Mouse (Mus musculus) embryonic facial prominence, embryonic 10.5 days (tissue): ENCODE data around the gene Guk1. TPM values are rescaled to one million over a fixed set of nuclear protein-coding genes. Genes with fewer than 3 reads are reported as not detected.
A peak's percentile ranks its signal among the peaks of the same experiment; 100 is the strongest.

Experiments used
- DNase-seq: peaks from one replicate; pipeline ENCODE4 v3.0.0-alpha.2; 2017; ENCODE audit warnings: low spot score
- H3K27ac ChIP-seq: fragments of 300-500 bp; sonication (generic); replicated peaks from 2 replicates; pipeline ENCODE4 v1.5.1; 2016; ENCODE audit warnings: mild to moderate bottlenecking
- H3K27me3 ChIP-seq: fragments of 300-500 bp; sonication (generic); replicated peaks from 2 replicates; pipeline ENCODE4 v1.6.1; 2016; ENCODE audit warnings: low read depth, mild to moderate bottlenecking; ENCODE audit not compliant: poor library complexity, severe bottlenecking
- H3K36me3 ChIP-seq: fragments of 300-500 bp; sonication (generic); replicated peaks from 2 replicates; pipeline ENCODE4 v1.6.1; 2016; ENCODE audit warnings: mild to moderate bottlenecking, moderate library complexity
- H3K4me1 ChIP-seq: fragments of 300-500 bp; sonication (generic); 2 replicates; pipeline ENCODE4 v1.6.1; 2016
- H3K4me3 ChIP-seq: fragments of 300-500 bp; sonication (generic); 2 replicates; pipeline ENCODE4 v1.5.1; 2016; ENCODE audit warnings: mild to moderate bottlenecking, moderate library complexity
- H3K9me3 ChIP-seq: fragments of 300-500 bp; sonication (generic); 2 replicates; pipeline ENCODE4 v1.6.1; 2016; ENCODE audit warnings: mild to moderate bottlenecking
- WGBS: fragments of 180-500 bp; shearing (Covaris S2); methylation state at CpG from one replicate; pipeline ENCODE4 v1.1.7; 2016; 5-methylcytosine and 5-hydroxymethylcytosine counted together
- polyA plus RNA-seq: library from polyadenylated mRNA; unstranded; fragments of >200 nt; fragmentation: Nextera tagmentation; extraction: Ambion mirVana; gene quantifications from 2 replicates; pipeline ENCODE4 v1.2.1, GENCODE M21; 2016

Gene Guk1
- polyA plus RNA-seq, 1 experiment from 2014 or later: 133 TPM

- Histone ChIP-seq H3K4me1 (peaks cover 23% of the 10 kb centered on the region), H3K4me3 (peak within 1 kb of the TSS; percentile 77), H3K27me3 (no peaks in the 10 kb centered on the region), H3K9me3 (no peaks in the 10 kb centered on the region), H3K36me3 (peaks cover 81% of the 10 kb centered on the region), H3K27ac (peak within 1 kb of the TSS; percentile 87)
- peak; percentile 97 for DNase-seq
- WGBS: under 1% methylated on average over 67 of the region's 67 CpGs
Observed at GRCm38 (mm10) chr11:59208153-59208831, 16.3 kb upstream of the Guk1 start, which contains the start of gene 2310033P09Rik. 2310033P09Rik (plus strand) TSS chr11:59208321.

- H3K9me3 ChIP-seq: no peaks in the 10 kb centered on the region
- peak; percentile 97 for DNase-seq
- peaks cover 17% of the 10 kb centered on the region for H3K4me1 ChIP-seq
- WGBS: under 1% methylated on average over 63 of the region's 63 CpGs
- H3K27ac ChIP-seq: peak within 1 kb of the TSS; percentile 85
- peak within 1 kb of the TSS; percentile 83 for H3K4me3 ChIP-seq
- no peaks in the 10 kb centered on the region for H3K27me3 ChIP-seq
- peaks cover 53% of the 10 kb centered on the region for H3K36me3 ChIP-seq
Observed at GRCm38 (mm10) chr11:59202081-59202995, 10.3 kb upstream of the Guk1 start, which contains the start of gene Mrpl55. Mrpl55 (plus strand) TSS chr11:59202486.

- Histone ChIP-seq H3K4me3 (peak overlapping the region; percentile 83), H3K9me3 (no peaks in the 10 kb centered on the region), H3K27me3 (no peaks in the 10 kb centered on the region), H3K4me1 (peaks cover 17% of the 10 kb centered on the region), H3K27ac (peak overlapping the region; percentile 85), H3K36me3 (peaks cover 43% of the 10 kb centered on the region)
- 36% methylated on average over 16 of the region's 16 CpGs for WGBS
- no peak for DNase-seq
Observed at GRCm38 (mm10) chr11:59201216-59202002, 9.4 kb upstream of the Guk1 start.

- Histone ChIP-seq H3K4me3 (no peak overlapping the region), H3K27ac (no peak overlapping the region), H3K27me3 (no peaks in the 10 kb centered on the region), H3K4me1 (peaks cover 5% of the 10 kb centered on the region), H3K36me3 (peaks cover 18% of the 10 kb centered on the region), H3K9me3 (no peaks in the 10 kb centered on the region)
- DNase-seq: no peak
Observed at GRCm38 (mm10) chr11:59196230-59196629, 4.2 kb upstream of the Guk1 start.

- H3K4me3 ChIP-seq: peak overlapping the region; percentile 75
- peaks cover 9% of the 10 kb centered on the region for H3K36me3 ChIP-seq
- peak; percentile 93 for DNase-seq
- under 1% methylated on average over 59 of the region's 59 CpGs for WGBS
- no peaks in the 10 kb centered on the region for H3K9me3 ChIP-seq
- peaks cover 12% of the 10 kb centered on the region for H3K4me1 ChIP-seq
- no peaks in the 10 kb centered on the region for H3K27me3 ChIP-seq
- peak overlapping the region; percentile 87 for H3K27ac ChIP-seq
Observed at GRCm38 (mm10) chr11:59191231-59192058, 567 bp downstream of the Guk1 start.

- no peak overlapping the region for H3K4me3 ChIP-seq
- no peaks in the 10 kb centered on the region for H3K9me3 ChIP-seq
- H3K4me1 ChIP-seq: peaks cover 12% of the 10 kb centered on the region
- no peaks in the 10 kb centered on the region for H3K27me3 ChIP-seq
- no peak for DNase-seq
- no peak overlapping the region for H3K27ac ChIP-seq
- H3K36me3 ChIP-seq: peaks cover 47% of the 10 kb centered on the region
- WGBS: 88% methylated on average over 6 of the region's 6 CpGs
Observed at GRCm38 (mm10) chr11:59187706-59188105, 4.3 kb downstream of the Guk1 start.

- no peaks in the 10 kb centered on the region for H3K9me3 ChIP-seq
- H3K27me3 ChIP-seq: 0 out of 2 replicates have a peak, but pooled peaks cover 10% of the 10 kb centered on the region
- H3K36me3 ChIP-seq: peaks cover 54% of the 10 kb centered on the region
- H3K4me3 ChIP-seq: no peak overlapping the region
- H3K4me1 ChIP-seq: peaks cover 5% of the 10 kb centered on the region; the same call in 1 of the 2 replicates
- H3K27ac ChIP-seq: no peak overlapping the region
- DNase-seq: no peak
- 81% methylated on average over 5 of the region's 5 CpGs for WGBS
Observed at GRCm38 (mm10) chr11:59185490-59185889, 6.5 kb downstream of the Guk1 start.

GRCm38 (mm10) chr11:59183821-59184220 lies 8.2 kb downstream of the Guk1 start:
- DNase-seq: peak; percentile 45

GRCm38 (mm10) chr11:59182864-59183331 lies 9.1 kb downstream of the Guk1 start, which contains the start of gene Gjc2:
Gjc2 (minus strand) TSS chr11:59183213.
- no peak for DNase-seq
- Histone ChIP-seq H3K4me1 (no peaks in the 10 kb centered on the region), H3K27me3 (peaks cover 35% of the 10 kb centered on the region), H3K4me3 (no peak within 1 kb of the TSS), H3K27ac (no peak within 1 kb of the TSS), H3K9me3 (no peaks in the 10 kb centered on the region), H3K36me3 (peaks cover 54% of the 10 kb centered on the region)
- 37% methylated on average over 3 of the region's 3 CpGs for WGBS

More at GRCm38 (mm10) chr11:59183821-59184220, 8.2 kb downstream of the Guk1 start:
- Histone ChIP-seq H3K27ac (no peak overlapping the region), H3K4me1 (no peaks in the 10 kb centered on the region), H3K9me3 (no peaks in the 10 kb centered on the region), H3K27me3 (peaks cover 26% of the 10 kb centered on the region), H3K36me3 (peaks cover 54% of the 10 kb centered on the region), H3K4me3 (no peak overlapping the region)
- 47% methylated on average over 3 of the region's 3 CpGs for WGBS

- peaks cover 89% of the 10 kb centered on the region for H3K27me3 ChIP-seq
- no peak overlapping the region for H3K27ac ChIP-seq
- no peaks in the 10 kb centered on the region for H3K9me3 ChIP-seq
- H3K4me3 ChIP-seq: peak overlapping the region; percentile 34
- no peak for DNase-seq
- WGBS: 5% methylated on average over 34 of the region's 34 CpGs
- peaks cover 11% of the 10 kb centered on the region for H3K4me1 ChIP-seq
- no peaks in the 10 kb centered on the region for H3K36me3 ChIP-seq
Observed at GRCm38 (mm10) chr11:59176921-59177320, 15.1 kb downstream of the Guk1 start.

- Histone ChIP-seq H3K27me3 (peaks cover 87% of the 10 kb centered on the region), H3K27ac (no peak overlapping the region), H3K36me3 (no peaks in the 10 kb centered on the region), H3K4me3 (peak overlapping the region; percentile 34), H3K4me1 (peaks cover 11% of the 10 kb centered on the region), H3K9me3 (no peaks in the 10 kb centered on the region)
- 4% methylated on average over 48 of the region's 48 CpGs for WGBS
- DNase-seq: peak; percentile 21
Observed at GRCm38 (mm10) chr11:59176475-59176874, 15.5 kb downstream of the Guk1 start.
